Mouse (Mus musculus): ENCODE data around the gene Dnase1l3. TPM values are rescaled to one million over a fixed set of nuclear protein-coding genes. Genes with fewer than 3 reads are reported as not detected.

Dnase1l3 gene
- polyA plus RNA-seq, 2 experiments = 0.68 to 2.1 TPM

DNA sequence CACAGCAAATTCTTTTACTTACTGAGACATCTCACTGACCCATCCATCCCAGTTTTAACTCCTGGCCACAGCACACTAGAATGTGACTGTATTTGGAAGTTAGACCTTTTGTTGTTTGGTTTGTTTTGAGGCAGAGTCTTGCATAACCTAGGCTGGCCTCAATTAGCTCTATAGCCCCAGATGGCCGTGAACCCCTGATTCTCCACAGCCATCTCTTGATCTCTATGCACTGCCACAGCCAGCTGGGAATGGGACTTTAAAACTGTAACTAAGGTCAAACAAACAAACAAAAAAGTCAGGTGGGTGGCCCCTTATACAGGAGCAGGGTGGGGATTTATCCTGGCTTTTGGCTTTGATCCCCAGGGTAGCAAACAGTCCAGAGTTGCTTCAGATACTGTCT is 19.7 kb downstream of the Dnase1l3 start:
- H3K4me2 ChIP-seq (ENCODE audit: low read depth) = no peak overlapping the region
- H3K9me3 ChIP-seq (ENCODE audit: control insufficient read depth, low read length) = no peaks in the 10 kb centered on the region
- no peaks in the 10 kb centered on the region for H3K27me3 ChIP-seq (ENCODE audit: control insufficient read depth, insufficient read depth, low read length)
- WGBS (ENCODE audit: insufficient replicate concordance) = 68% methylated on average over 1 of the region's 1 CpGs
- no peaks in the 10 kb centered on the region for H3K4me1 ChIP-seq (replicated peaks; ENCODE audit: control insufficient read depth in 2 of 2, insufficient read depth in 2 of 2, low read length in 1 of 2)
- H3K4me3 ChIP-seq (ENCODE audit: insufficient read depth in 1 of 2, low read depth in 2 of 2, low read length in 2 of 2) = no peak overlapping the region
- no peak overlapping the region for H3K9ac ChIP-seq (replicated peaks)
- no peak for DNase-seq (ENCODE audit: low read depth in 3 of 3, low spot score in 3 of 3)
- no peak for TF ChIP-seq EP300 (IDR thresholded peaks at IDR 0.05; ENCODE audit: low read depth)
- TF ChIP-seq CTCF (IDR thresholded peaks at IDR 0.05; ENCODE audit: low read depth) = no peak
- H3K36me3 ChIP-seq (replicated peaks; ENCODE audit: control insufficient read depth, insufficient read depth, low read depth) = no peaks in the 10 kb centered on the region
- H3K27ac ChIP-seq = no peak overlapping the region
- ATAC-seq (ENCODE audit: insufficient read depth) = no peak

DNA sequence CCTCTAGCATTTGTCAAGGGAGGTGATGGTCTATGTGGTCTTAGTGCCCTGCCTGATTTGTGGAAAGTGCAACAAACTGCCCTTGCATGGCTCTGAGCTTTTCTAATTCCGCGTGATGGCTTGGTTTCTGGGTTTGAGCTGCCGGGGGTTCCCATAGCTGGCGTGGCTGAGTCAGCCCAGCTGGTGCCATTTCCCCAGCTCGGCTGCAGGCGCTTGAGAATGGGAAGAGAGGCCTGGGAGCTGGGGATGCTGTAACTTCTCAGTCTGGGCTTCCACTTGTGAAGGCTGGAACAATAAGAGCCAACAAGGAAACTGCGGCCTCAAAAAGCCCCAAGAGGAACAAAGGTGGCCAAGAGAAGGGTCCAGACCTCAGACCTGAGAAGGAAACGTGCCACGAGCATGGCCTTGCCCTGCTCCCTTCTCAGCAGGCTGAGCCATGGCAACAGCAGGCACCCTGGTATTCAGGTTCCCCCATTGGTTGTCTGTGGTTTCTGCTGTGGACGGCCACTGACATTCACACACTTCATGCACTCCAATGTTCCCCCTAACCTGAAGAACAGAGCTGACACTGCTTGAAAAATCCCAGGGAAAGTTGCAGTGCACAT is 22.4 kb downstream of the Dnase1l3 start:
- ATAC-seq (ENCODE audit: insufficient read depth) (no peak), DNase-seq (ENCODE audit: low read depth in 3 of 3, low spot score in 3 of 3) (no peak)
- 35% methylated on average over 10 of the region's 10 CpGs for WGBS (ENCODE audit: insufficient replicate concordance)
- Histone ChIP-seq H3K36me3 (replicated peaks; ENCODE audit: control insufficient read depth, insufficient read depth, low read depth) (no peaks in the 10 kb centered on the region), H3K4me1 (replicated peaks; ENCODE audit: control insufficient read depth in 2 of 2, insufficient read depth in 2 of 2, low read length in 1 of 2) (no peaks in the 10 kb centered on the region), H3K9me3 (ENCODE audit: control insufficient read depth, low read length) (no peaks in the 10 kb centered on the region), H3K4me3 (ENCODE audit: insufficient read depth in 1 of 2, low read depth in 2 of 2, low read length in 2 of 2) (no peak overlapping the region), H3K27me3 (ENCODE audit: control insufficient read depth, insufficient read depth, low read length) (no peaks in the 10 kb centered on the region), H3K4me2 (ENCODE audit: low read depth) (no peak overlapping the region), H3K9ac (replicated peaks) (no peak overlapping the region), H3K27ac (no peak overlapping the region)
- TF ChIP-seq CTCF (IDR thresholded peaks at IDR 0.05; ENCODE audit: low read depth) (no peak), EP300 (IDR thresholded peaks at IDR 0.05; ENCODE audit: low read depth) (no peak)

DNA sequence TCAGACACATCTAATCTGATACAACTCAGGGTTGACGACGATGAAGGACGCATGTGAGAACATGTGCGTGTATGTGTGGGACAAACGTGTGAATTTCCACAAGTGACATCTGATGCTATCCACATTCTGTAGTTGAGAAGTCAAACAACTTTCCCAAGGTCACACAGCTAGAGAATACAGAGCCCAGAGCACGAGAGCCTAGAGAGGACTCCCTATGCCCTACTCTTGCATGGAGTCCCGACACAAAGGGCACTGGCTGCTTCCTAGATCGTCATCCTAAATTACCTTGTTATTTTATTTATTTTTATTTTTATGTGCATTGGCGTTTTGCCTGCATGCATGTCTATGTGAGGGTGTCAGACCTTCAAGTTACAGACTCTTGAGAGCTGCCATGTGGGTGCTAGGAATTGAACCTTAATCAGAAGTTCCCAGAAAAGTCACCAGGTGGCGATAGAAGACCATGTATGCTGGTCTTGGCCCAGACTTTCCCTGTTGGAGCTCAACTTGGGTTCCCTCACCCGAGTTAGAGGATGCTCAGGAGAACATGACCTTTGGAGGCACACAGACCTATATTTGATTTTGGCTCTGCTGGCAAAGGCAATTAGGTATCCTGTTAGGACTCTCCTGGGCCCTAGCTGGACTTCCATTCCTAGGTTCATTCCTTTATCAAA is 30.0 kb downstream of the Dnase1l3 start:
- TF ChIP-seq CTCF (IDR thresholded peaks at IDR 0.05; ENCODE audit: low read depth) (peak; percentile 69), EP300 (IDR thresholded peaks at IDR 0.05; ENCODE audit: low read depth) (no peak)
- Histone ChIP-seq H3K4me2 (ENCODE audit: low read depth) (no peak overlapping the region), H3K4me3 (ENCODE audit: insufficient read depth in 1 of 2, low read depth in 2 of 2, low read length in 2 of 2) (no peak overlapping the region), H3K27me3 (ENCODE audit: control insufficient read depth, insufficient read depth, low read length) (no peaks in the 10 kb centered on the region), H3K27ac (no peak overlapping the region), H3K9me3 (ENCODE audit: control insufficient read depth, low read length) (no peaks in the 10 kb centered on the region), H3K4me1 (replicated peaks; ENCODE audit: control insufficient read depth in 2 of 2, insufficient read depth in 2 of 2, low read length in 1 of 2) (no peaks in the 10 kb centered on the region), H3K9ac (replicated peaks) (no peak overlapping the region), H3K36me3 (replicated peaks; ENCODE audit: control insufficient read depth, insufficient read depth, low read depth) (no peaks in the 10 kb centered on the region)
- DNase-seq (ENCODE audit: low read depth in 3 of 3, low spot score in 3 of 3) (peak; percentile 20 to 37 (median 33)), ATAC-seq (ENCODE audit: insufficient read depth) (no peak)
- 47% methylated on average over 11 of the region's 11 CpGs for whole genome bisulfite sequencing (ENCODE audit: insufficient replicate concordance)

DNA sequence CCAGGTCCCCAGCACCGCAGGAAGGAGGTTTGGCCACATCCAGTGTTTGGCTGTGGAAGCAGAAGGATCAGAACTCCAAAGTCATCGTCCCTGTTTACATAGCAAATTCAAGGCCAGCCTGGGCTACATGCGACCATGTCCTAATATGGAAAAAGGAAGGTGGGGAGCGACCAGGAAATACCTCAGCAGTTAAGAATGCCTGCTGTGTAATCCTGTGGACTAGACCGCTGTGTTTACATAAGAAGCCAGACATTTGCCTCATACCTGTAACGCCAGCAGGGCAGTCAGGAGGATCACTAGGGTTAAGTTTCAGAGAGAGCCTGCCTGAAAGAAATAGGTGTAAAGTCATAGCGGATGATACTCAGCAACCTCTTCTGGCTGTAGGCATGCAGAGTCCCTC is 31.2 kb downstream of the Dnase1l3 start:
- Histone ChIP-seq H3K4me2 (ENCODE audit: low read depth) (no peak overlapping the region), H3K27ac (no peak overlapping the region), H3K4me1 (replicated peaks; ENCODE audit: control insufficient read depth in 2 of 2, insufficient read depth in 2 of 2, low read length in 1 of 2) (no peaks in the 10 kb centered on the region), H3K4me3 (ENCODE audit: insufficient read depth in 1 of 2, low read depth in 2 of 2, low read length in 2 of 2) (no peak overlapping the region), H3K9me3 (ENCODE audit: control insufficient read depth, low read length) (no peaks in the 10 kb centered on the region), H3K27me3 (ENCODE audit: control insufficient read depth, insufficient read depth, low read length) (no peaks in the 10 kb centered on the region), H3K36me3 (replicated peaks; ENCODE audit: control insufficient read depth, insufficient read depth, low read depth) (no peaks in the 10 kb centered on the region), H3K9ac (replicated peaks) (no peak overlapping the region)
- 47% methylated on average over 7 of the region's 7 CpGs for WGBS (ENCODE audit: insufficient replicate concordance)
- ATAC-seq (ENCODE audit: insufficient read depth) (no peak), DNase-seq (ENCODE audit: low read depth in 3 of 3, low spot score in 3 of 3) (no peak)
- TF ChIP-seq EP300 (IDR thresholded peaks at IDR 0.05; ENCODE audit: low read depth) (no peak), CTCF (IDR thresholded peaks at IDR 0.05; ENCODE audit: low read depth) (no peak)

DNA sequence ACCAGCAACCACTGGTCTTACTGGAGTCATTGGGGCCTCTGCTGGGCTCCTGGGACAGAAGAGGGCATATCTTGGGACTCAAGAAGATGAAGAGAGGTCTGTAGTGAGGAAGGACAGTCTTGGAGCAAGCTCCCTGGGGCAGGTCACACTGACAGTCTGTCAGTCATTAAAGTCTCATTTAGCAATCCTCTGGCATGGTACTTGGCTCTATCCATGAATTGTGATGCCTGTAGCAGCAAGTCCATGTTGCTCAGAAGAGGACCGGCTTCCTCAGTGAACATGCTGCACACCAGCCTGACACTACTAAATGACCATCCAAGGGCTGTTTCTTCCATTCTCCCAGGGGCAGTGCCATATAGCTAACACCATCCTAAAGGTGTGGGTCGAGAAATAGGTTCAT is 31.7 kb downstream of the Dnase1l3 start:
- WGBS (ENCODE audit: insufficient replicate concordance) = 70% methylated on average over 2 of the region's 2 CpGs
- DNase-seq (ENCODE audit: low read depth in 3 of 3, low spot score in 3 of 3) (no peak), ATAC-seq (ENCODE audit: insufficient read depth) (no peak)
- Histone ChIP-seq H3K36me3 (replicated peaks; ENCODE audit: control insufficient read depth, insufficient read depth, low read depth) (no peaks in the 10 kb centered on the region), H3K4me2 (ENCODE audit: low read depth) (no peak overlapping the region), H3K27ac (no peak overlapping the region), H3K9ac (replicated peaks) (no peak overlapping the region), H3K9me3 (ENCODE audit: control insufficient read depth, low read length) (no peaks in the 10 kb centered on the region), H3K27me3 (ENCODE audit: control insufficient read depth, insufficient read depth, low read length) (no peaks in the 10 kb centered on the region), H3K4me1 (replicated peaks; ENCODE audit: control insufficient read depth in 2 of 2, insufficient read depth in 2 of 2, low read length in 1 of 2) (no peaks in the 10 kb centered on the region), H3K4me3 (ENCODE audit: insufficient read depth in 1 of 2, low read depth in 2 of 2, low read length in 2 of 2) (no peak overlapping the region)
- TF ChIP-seq EP300 (IDR thresholded peaks at IDR 0.05; ENCODE audit: low read depth) (no peak), CTCF (IDR thresholded peaks at IDR 0.05; ENCODE audit: low read depth) (no peak)
